Mouse (Mus musculus) heart, postnatal 36 days (tissue): ENCODE measurements around the gene Runx1. TPM values are rescaled to one million over a fixed set of nuclear protein-coding genes. Genes with fewer than 3 reads are reported as not detected.

Source experiments
- DNase-seq, 2 experiments: peaks; one replicate each; pipeline ENCODE4 v3.0.0; 2021 to 2022
- intact Hi-C: fragments of 180-260 bp; cut with DNase I; formaldehyde crosslinking; loops from one replicate; pipeline ENCODE4 v1.15.1; 2025
- total RNA-seq, 2 experiments: library from RNA; stranded (reverse); gene quantifications; 2 replicates each; pipeline ENCODE4 v1.2.3; 2021

The Runx1 gene
- total RNA-seq, 2 experiments from 2014 or later, result 2.4 to 3.3 TPM

GRCm38 (mm10) chr16:92760091-92760490, 65.9 kb downstream of the Runx1 start:
- intact Hi-C loops, result no loop called here
- DNase-seq, result no peak

GRCm38 (mm10) chr16:92757564-92757963, 68.4 kb downstream of the Runx1 start:
- intact Hi-C loops, result no loop called here
- DNase-seq, result no peak

- intact Hi-C loops, result no loop called here
- no peak for DNase-seq
Observed at GRCm38 (mm10) chr16:92753944-92754343, 72.0 kb downstream of the Runx1 start.

GRCm38 (mm10) chr16:92753139-92753538, 72.8 kb downstream of the Runx1 start:
- intact Hi-C loops, result no loop called here
- no peak for DNase-seq

GRCm38 (mm10) chr16:92748272-92748671, 77.7 kb downstream of the Runx1 start:
- intact Hi-C loops, result no loop called here

GRCm38 (mm10) chr16:92747062-92747461, 78.9 kb downstream of the Runx1 start:
- intact Hi-C loops, result no loop called here
- DNase-seq, result no peak

More at GRCm38 (mm10) chr16:92748272-92748671, 77.7 kb downstream of the Runx1 start:
- no peak for DNase-seq

GRCm38 (mm10) chr16:92745239-92745638, 80.7 kb downstream of the Runx1 start:
- intact Hi-C loops, result no loop called here
- no peak for DNase-seq

GRCm38 (mm10) chr16:92744172-92744777, 81.7 kb downstream of the Runx1 start:
- no peak for DNase-seq
- intact Hi-C loops, result no loop called here

- no peak for DNase-seq
- intact Hi-C loops, result no loop called here
Observed at GRCm38 (mm10) chr16:92743755-92744154, 82.2 kb downstream of the Runx1 start.

- intact Hi-C loops, result no loop called here
- no peak for DNase-seq
Observed at GRCm38 (mm10) chr16:92741342-92741741, 84.6 kb downstream of the Runx1 start.

GRCm38 (mm10) chr16:92740541-92740940, 85.4 kb downstream of the Runx1 start:
- DNase-seq, result no peak
- intact Hi-C loops, result no loop called here

GRCm38 (mm10) chr16:92739997-92740396, 86.0 kb downstream of the Runx1 start:
- intact Hi-C loops, result no loop called here

GRCm38 (mm10) chr16:92739071-92739793, 86.7 kb downstream of the Runx1 start:
- intact Hi-C loops, result no loop called here
- DNase-seq, result no peak

More at GRCm38 (mm10) chr16:92739997-92740396, 86.0 kb downstream of the Runx1 start:
- DNase-seq, result no peak

GRCm38 (mm10) chr16:92738476-92739010, 87.4 kb downstream of the Runx1 start:
- intact Hi-C loops, result no loop called here
- no peak for DNase-seq

- no peak for DNase-seq
- intact Hi-C loops, result no loop called here
Observed at GRCm38 (mm10) chr16:92726870-92727269, 99.1 kb downstream of the Runx1 start.

GRCm38 (mm10) chr16:92724526-92724925, 101.4 kb downstream of the Runx1 start:
- no peak for DNase-seq
- intact Hi-C loops, result no loop called here

- intact Hi-C loops, result no loop called here
- DNase-seq, result no peak
Observed at GRCm38 (mm10) chr16:92720678-92721077, 105.3 kb downstream of the Runx1 start.

- no peak for DNase-seq
- intact Hi-C loops, result no loop called here
Observed at GRCm38 (mm10) chr16:92719725-92720124, 106.2 kb downstream of the Runx1 start.

- DNase-seq, result peak in 1 of 2 experiments; percentile 24
- intact Hi-C loops, result no loop called here
Observed at GRCm38 (mm10) chr16:92715599-92716483, 110.1 kb downstream of the Runx1 start.

GRCm38 (mm10) chr16:92710161-92710560, 115.8 kb downstream of the Runx1 start:
- intact Hi-C loops, result no loop called here
- no peak for DNase-seq

- DNase-seq, result no peak
- intact Hi-C loops, result no loop called here
Observed at GRCm38 (mm10) chr16:92708718-92709117, 117.2 kb downstream of the Runx1 start.
